Mouse (Mus musculus) lung, embryonic 14.5 days (tissue): ENCODE results near the gene Fchsd2. TPM values are rescaled to one million over a fixed set of nuclear protein-coding genes. Genes with fewer than 3 reads are reported as not detected.

Experiments used
- ATAC-seq: fragments of 200-750 bp; cut with Nextera tagmentation; 2 replicates; pipeline ENCODE4 v1.8.0; 2017; ENCODE audit warnings: mild to moderate bottlenecking, moderate TSS enrichment, moderate library complexity; ENCODE audit not compliant: insufficient read depth
- DNase-seq: peaks from one replicate; pipeline ENCODE4 v3.0.0-alpha.2; 2015
- H3K27ac ChIP-seq: fragments of 300-500 bp; sonication (generic); 2 replicates; pipeline ENCODE4 v1.5.1; 2014; ENCODE audit warnings: low read depth, mild to moderate bottlenecking, moderate library complexity
- H3K27me3 ChIP-seq: fragments of 300-500 bp; sonication (generic); 2 replicates; pipeline ENCODE4 v1.6.1; 2014; ENCODE audit warnings: low read length, control low read depth; ENCODE audit not compliant: insufficient read depth
- H3K36me3 ChIP-seq: fragments of 300-500 bp; sonication (generic); 2 replicates; pipeline ENCODE4 v1.6.1; 2014; ENCODE audit warnings: control low read depth; ENCODE audit not compliant: insufficient read depth
- H3K4me1 ChIP-seq: fragments of 300-500 bp; sonication (generic); 2 replicates; pipeline ENCODE4 v1.6.1; 2014; ENCODE audit warnings: antibody characterized with exemption, control low read depth; ENCODE audit not compliant: insufficient read depth
- H3K4me2 ChIP-seq: fragments of 300-500 bp; sonication (generic); 2 replicates; pipeline ENCODE4 v1.6.1; 2014; ENCODE audit warnings: mild to moderate bottlenecking
- H3K4me3 ChIP-seq: fragments of 300-500 bp; sonication (generic); 2 replicates; pipeline ENCODE4 v1.5.1; 2014; ENCODE audit warnings: low read depth, low read length
- H3K9ac ChIP-seq: fragments of 300-500 bp; sonication (generic); 2 replicates; pipeline ENCODE4 v1.6.1; 2014
- H3K9me3 ChIP-seq: fragments of 300-500 bp; sonication (generic); 2 replicates; pipeline ENCODE4 v1.6.1; 2016; ENCODE audit warnings: low read depth, low read length, control low read depth
- CTCF ChIP-seq: IDR thresholded peaks from 2 replicates; pipeline ENCODE4 v1.5.1; 2016; ENCODE audit warnings: antibody characterized with exemption, low read depth
- WGBS: fragments of 180-500 bp; shearing (Covaris S2); extraction: QIAGEN DNeasy Blood & Tissue Kit; methylation state at CpG from one replicate; pipeline ENCODE4 v1.1.7; 2014; 5-methylcytosine and 5-hydroxymethylcytosine counted together
- polyA plus RNA-seq: library from polyadenylated mRNA; unstranded; fragments of >200 nt; fragmentation: Nextera tagmentation; extraction: Ambion mirVana; gene quantifications from 2 replicates; pipeline ENCODE4 v1.2.1, GENCODE M21; 2014

Fchsd2 gene
- polyA plus RNA-seq, 1 experiment from 2014 or later = 23.8 TPM

DNA sequence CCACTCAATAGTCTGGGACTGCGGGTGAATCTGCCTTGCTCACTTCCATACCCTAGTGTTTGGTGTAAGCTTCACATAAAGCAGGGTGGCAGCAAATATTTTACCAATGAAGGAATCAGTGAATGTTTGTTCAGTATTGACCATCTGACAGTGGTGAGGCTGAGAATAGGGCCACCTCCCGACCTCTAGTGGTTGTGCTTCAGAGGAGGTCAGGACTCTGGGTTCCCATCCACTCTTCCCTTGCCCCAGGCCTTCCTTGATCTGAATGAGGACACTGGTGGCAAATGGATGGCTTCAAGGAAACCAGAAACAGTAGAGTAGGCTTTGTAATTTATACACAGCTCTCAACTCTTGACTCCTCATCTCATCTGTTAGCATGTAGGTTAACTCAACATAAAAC, 14.0 kb downstream of the Fchsd2 start:
- 52% methylated on average over 2 of the region's 2 CpGs for WGBS
- no peak overlapping the region for H3K4me3 ChIP-seq
- peaks cover 11% of the 10 kb centered on the region for H3K36me3 ChIP-seq
- no peak for DNase-seq
- no peak overlapping the region for H3K4me2 ChIP-seq
- H3K4me1 ChIP-seq = no peaks in the 10 kb centered on the region
- H3K27ac ChIP-seq = no peak overlapping the region
- no peak for TF ChIP-seq CTCF
- H3K27me3 ChIP-seq = no peaks in the 10 kb centered on the region
- H3K9me3 ChIP-seq = no peaks in the 10 kb centered on the region
- no peak overlapping the region for H3K9ac ChIP-seq
- no peak for ATAC-seq

DNA sequence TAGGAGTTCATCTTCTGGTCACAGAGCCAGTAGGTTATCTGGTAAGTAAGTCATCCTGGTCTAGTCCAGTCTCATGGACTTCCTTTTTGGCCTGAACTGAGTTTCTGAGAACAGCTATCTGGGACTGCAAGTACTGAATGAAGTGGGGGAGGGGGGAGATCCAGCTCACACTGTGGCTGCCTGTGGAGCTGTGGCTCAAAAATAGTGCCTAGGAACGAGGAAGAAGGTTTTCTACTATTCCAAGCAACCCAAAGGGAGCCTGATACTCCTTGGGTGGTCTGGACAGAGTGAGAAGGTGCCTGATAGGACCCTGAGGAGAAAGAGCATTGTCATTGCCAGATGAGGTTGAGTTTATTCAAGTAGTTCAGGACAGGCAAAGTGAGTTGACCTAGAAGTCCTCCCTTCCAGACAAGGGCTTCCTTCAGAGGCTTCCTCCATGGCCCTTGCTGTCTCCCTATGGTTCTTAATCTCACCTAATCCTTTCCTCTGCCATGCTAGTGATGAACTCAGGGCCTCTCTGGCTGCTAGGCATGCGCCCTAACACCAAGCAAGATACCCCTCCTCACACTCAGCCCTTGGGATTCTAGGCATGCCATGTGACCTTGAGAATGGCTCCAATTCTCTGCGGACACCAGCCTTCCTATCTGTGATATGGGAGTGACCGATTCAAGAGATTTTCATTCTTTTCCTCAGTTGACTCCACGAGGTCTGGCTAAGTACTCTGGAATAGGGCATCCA, 14.6 kb downstream of the Fchsd2 start:
- Histone ChIP-seq H3K9ac (peak overlapping the region; percentile 85), H3K4me1 (no peaks in the 10 kb centered on the region), H3K27ac (peak overlapping the region; percentile 99; the same call in 1 of the 2 replicates), H3K36me3 (peaks cover 12% of the 10 kb centered on the region), H3K9me3 (no peaks in the 10 kb centered on the region), H3K4me3 (peak overlapping the region; percentile 81), H3K27me3 (no peaks in the 10 kb centered on the region), H3K4me2 (peak overlapping the region; percentile 90)
- 24% methylated on average over 5 of the region's 5 CpGs for WGBS
- no peak for TF ChIP-seq CTCF
- ATAC-seq = no peak
- peak; percentile 18 for DNase-seq

DNA sequence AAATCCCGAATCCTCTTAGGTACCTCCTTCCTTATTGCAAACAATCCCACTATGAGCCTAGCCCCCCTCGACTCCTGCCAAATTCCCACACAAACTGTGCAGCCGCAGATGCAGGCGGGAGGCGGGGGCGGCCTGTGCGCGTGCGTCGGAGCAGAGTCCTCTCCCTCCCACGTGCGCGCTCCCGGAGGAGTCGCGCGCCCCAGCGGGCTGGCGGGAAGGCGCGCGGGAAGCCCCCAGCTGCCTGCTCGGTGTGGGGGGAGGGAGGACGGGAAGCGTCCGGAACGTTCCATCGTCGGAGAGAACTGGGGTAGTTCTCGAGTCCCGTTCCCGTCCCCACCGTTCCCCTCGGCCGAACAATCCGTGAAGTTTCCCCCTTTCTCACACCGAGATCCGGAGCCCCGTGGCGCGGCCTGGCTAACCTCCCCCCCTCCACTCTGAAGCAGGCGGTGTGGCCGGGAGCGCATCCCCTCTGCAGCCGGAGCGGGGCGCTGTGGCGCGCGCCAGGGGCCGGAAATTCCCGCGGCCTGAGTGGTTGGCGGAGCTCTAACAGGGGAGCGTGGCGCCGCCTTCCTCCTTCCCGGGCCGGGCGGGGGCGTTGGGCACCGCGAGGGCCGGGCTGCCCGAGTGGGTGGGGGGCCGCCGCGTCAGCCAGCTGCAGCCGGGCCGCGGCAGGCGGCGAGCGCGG, 15.4 kb downstream of the Fchsd2 start:
- Histone ChIP-seq H3K36me3 (peaks cover 12% of the 10 kb centered on the region), H3K9me3 (no peaks in the 10 kb centered on the region), H3K4me1 (no peaks in the 10 kb centered on the region), H3K9ac (peak overlapping the region; percentile 85), H3K27me3 (no peaks in the 10 kb centered on the region), H3K27ac (peak overlapping the region; percentile 99), H3K4me2 (peak overlapping the region; percentile 90), H3K4me3 (peak overlapping the region; percentile 81)
- DNase-seq = peak; percentile 98
- peak; percentile 78 for TF ChIP-seq CTCF
- peak; percentile 96 for ATAC-seq
- WGBS = under 1% methylated on average over 55 of the region's 75 CpGs

DNA sequence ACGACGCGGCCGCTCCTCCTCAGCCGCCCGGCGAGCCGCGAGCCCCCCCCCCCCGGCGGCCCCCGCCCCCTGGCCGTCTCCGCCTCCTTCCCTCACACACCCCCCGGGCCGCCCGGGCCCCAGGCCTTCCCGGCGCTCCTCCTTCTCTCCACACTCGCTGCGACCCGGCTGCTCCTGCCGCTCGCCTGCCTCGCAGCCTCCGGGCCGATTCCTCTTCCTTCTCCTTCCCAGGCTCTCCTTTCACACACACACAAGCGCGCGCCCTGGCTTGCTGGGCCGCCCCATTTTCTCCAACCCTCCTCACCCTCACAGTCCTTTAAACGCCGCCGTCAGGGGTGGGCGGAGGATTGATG, 16.0 kb downstream of the Fchsd2 start:
- ATAC-seq (peak; percentile 84), DNase-seq (no peak)
- Histone ChIP-seq H3K4me1 (no peaks in the 10 kb centered on the region), H3K4me3 (peak overlapping the region; percentile 81), H3K9ac (peak overlapping the region; percentile 85), H3K27ac (peak overlapping the region; percentile 99), H3K36me3 (peaks cover 16% of the 10 kb centered on the region), H3K9me3 (no peaks in the 10 kb centered on the region), H3K4me2 (peak overlapping the region; percentile 90), H3K27me3 (no peaks in the 10 kb centered on the region)
- no peak for TF ChIP-seq CTCF
- WGBS = 0% methylated on average over 17 of the region's 35 CpGs

DNA sequence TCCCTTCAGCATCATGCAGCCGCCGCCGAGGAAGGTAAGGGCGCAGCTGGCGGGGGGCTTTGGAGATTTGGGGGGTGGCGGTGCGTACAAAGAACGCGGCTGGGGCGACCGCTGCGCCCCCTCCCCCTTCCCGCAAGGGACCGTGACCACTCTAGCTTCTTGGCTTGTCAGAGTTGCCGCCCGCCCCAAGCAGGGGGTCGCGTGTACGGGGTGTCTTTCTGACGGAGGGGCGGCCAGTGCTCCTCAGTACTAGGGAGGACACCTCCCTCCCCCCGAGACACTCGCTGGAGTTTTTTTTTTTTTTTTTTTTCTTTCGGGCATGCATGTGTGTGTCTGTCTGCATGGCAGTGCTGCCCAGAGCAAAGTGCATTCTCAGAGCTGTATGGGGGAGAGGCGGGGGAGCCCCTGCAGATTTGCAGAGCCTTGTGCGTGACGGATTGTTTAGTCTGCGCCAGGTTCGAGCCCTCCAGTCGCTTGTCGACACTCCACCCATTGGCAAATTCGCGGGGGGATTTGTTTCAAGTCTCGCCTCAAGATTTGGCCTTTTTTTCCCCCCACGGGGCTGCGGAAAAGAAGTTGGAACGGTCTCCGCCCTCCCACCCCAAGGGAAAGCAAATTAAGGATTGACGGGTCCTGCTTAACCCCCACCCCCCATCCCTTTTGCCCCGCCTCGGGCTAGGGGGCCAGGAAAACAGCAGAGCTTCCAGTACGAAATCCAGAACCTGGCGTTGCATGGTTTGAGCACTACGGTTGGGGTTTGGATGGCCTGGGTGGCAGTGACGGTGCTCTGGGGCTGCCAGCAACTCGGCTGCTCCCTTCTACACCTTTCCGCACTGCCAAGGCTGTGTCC, 16.6 kb downstream of the Fchsd2 start:
- Histone ChIP-seq H3K9me3 (no peaks in the 10 kb centered on the region), H3K4me1 (no peaks in the 10 kb centered on the region), H3K27me3 (no peaks in the 10 kb centered on the region), H3K9ac (peak overlapping the region; percentile 85), H3K4me2 (peak overlapping the region; percentile 90), H3K36me3 (peaks cover 17% of the 10 kb centered on the region), H3K27ac (peak overlapping the region; percentile 99), H3K4me3 (peak overlapping the region; percentile 81)
- TF ChIP-seq CTCF = no peak
- peak; percentile 62 for DNase-seq
- under 1% methylated on average over 47 of the region's 47 CpGs for WGBS
- peak; percentile 29 for ATAC-seq

DNA sequence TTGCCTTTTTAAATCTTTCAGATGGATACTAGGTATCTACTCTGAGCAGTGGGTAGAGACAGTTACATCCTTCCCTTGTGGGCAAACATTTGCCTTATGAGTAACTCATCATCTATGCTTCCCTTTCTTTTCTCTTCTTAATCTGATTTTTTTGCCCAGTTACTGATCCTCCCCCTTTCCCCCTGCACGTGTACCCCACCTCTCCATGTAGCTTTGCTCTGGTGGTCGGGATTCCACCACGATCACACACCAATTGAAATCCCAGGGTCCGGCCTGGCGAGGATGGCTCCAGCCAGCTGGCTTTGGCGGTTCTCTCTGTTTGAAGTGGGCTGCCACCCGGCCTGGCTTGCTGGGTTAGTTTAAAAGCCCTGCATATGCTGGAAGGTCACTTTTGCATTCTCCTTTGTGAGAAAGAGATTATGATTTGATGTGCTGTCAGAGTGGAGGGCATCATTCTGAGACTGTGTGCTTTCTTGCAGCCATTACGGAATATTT, 17.2 kb downstream of the Fchsd2 start:
- Histone ChIP-seq H3K27ac (peak overlapping the region; percentile 99), H3K4me2 (peak overlapping the region; percentile 90), H3K4me3 (peak overlapping the region; percentile 81), H3K9me3 (no peaks in the 10 kb centered on the region), H3K9ac (peak overlapping the region; percentile 85), H3K4me1 (no peaks in the 10 kb centered on the region), H3K27me3 (no peaks in the 10 kb centered on the region), H3K36me3 (peaks cover 22% of the 10 kb centered on the region)
- 7% methylated on average over 8 of the region's 8 CpGs for WGBS
- ATAC-seq = no peak
- peak; percentile 38 for DNase-seq
- no peak for TF ChIP-seq CTCF

DNA sequence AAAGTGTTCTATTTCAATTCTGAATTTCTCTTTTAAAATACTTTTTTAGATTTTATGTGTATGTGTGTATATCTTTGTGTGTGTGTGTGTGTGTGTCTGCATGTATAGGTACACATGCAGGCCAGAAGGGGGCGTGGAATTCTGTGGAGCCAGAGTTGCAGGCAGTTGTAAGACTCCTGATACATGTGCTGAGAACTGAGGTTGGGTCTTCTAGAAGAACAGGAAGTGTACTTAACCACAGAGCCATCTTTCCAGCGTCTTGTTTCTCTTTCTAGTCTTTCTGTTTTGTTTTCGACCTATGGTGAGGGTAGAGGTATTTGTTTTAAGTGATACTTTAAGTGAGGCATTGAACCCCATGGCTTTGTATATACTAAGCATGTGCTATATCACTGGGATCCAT, 20.7 kb downstream of the Fchsd2 start:
- no peak overlapping the region for H3K9ac ChIP-seq
- no peak overlapping the region for H3K27ac ChIP-seq
- no peak overlapping the region for H3K4me2 ChIP-seq
- DNase-seq (no peak), ATAC-seq (no peak)
- H3K4me1 ChIP-seq = no peaks in the 10 kb centered on the region
- H3K27me3 ChIP-seq = no peaks in the 10 kb centered on the region
- no peaks in the 10 kb centered on the region for H3K9me3 ChIP-seq
- H3K4me3 ChIP-seq = no peak overlapping the region
- H3K36me3 ChIP-seq = peaks cover 49% of the 10 kb centered on the region
- TF ChIP-seq CTCF = no peak
- 75% methylated on average over 3 of the region's 3 CpGs for WGBS
